Mouse (Mus musculus) G1E (cell line): Measurements from ENCODE around the gene Gtpbp8. TPM values are rescaled to one million over a fixed set of nuclear protein-coding genes. Genes with fewer than 3 reads are reported as not detected.

Experiments
- ATAC-seq: 2 replicates; pipeline ENCODE4 v1.8.0; 2016; ENCODE audit warnings: mild to moderate bottlenecking; ENCODE audit not compliant: insufficient number of reproducible peaks, poor library complexity, low FRiP score, severe bottlenecking; ENCODE audit errors: extremely low read depth
- DNase-seq: peaks from one replicate; pipeline ENCODE4 v3.0.0; 2012; ENCODE audit warnings: low spot score
- H3K27me3 ChIP-seq: 2 replicates; pipeline ENCODE4 v1.6.1; 2012; ENCODE audit warnings: mild to moderate bottlenecking, low read length, inconsistent platforms; ENCODE audit not compliant: insufficient read depth
- H3K36me3 ChIP-seq: replicated peaks from 2 replicates; pipeline ENCODE3; 2012; ENCODE audit warnings: mild to moderate bottlenecking, inconsistent platforms
- H3K4me1 ChIP-seq: 2 replicates; pipeline ENCODE4 v1.6.1; 2012; ENCODE audit warnings: low read depth, low read length, inconsistent platforms, mixed read lengths; ENCODE audit not compliant: insufficient read depth
- H3K4me3 ChIP-seq: 2 replicates; pipeline ENCODE4 v1.5.1; 2012; ENCODE audit warnings: low read depth, mild to moderate bottlenecking, inconsistent platforms, low read length, moderate library complexity, mixed read lengths
- H3K9me3 ChIP-seq: replicated peaks from 2 replicates; pipeline ENCODE4 v1.6.1; 2012; ENCODE audit warnings: inconsistent platforms
- CTCF ChIP-seq: IDR thresholded peaks from 2 replicates; pipeline ENCODE4 v1.5.1; 2012; ENCODE audit warnings: low read depth, low read length, inconsistent platforms, mixed read lengths
- GATA1 ChIP-seq: IDR thresholded peaks from 2 replicates; pipeline ENCODE4 v1.6.1; 2012; ENCODE audit warnings: borderline replicate concordance, low read length, inconsistent platforms, mixed read lengths
- GATA2 ChIP-seq: IDR thresholded peaks from 2 replicates; pipeline ENCODE4 v1.6.1; 2012; ENCODE audit warnings: low read depth, low read length, inconsistent platforms, borderline replicate concordance
- POLR2AphosphoS5 ChIP-seq: IDR thresholded peaks from 2 replicates; pipeline ENCODE4 v1.6.1; 2012; ENCODE audit warnings: low read depth, low read length, inconsistent platforms; ENCODE audit not compliant: insufficient replicate concordance
- TAL1 ChIP-seq: conservative IDR thresholded peaks from 2 replicates; pipeline ENCODE4 v1.6.1; 2012; ENCODE audit warnings: low read depth, low read length, inconsistent platforms, mixed read lengths
- polyA plus RNA-seq: library from polyadenylated mRNA; stranded (reverse); fragments of >175 nt; gene quantifications from 2 replicates; pipeline ENCODE4 v1.2.3, GENCODE M21; 2012
- total RNA-seq, 2 experiments: library from RNA; stranded (forward) in 1 of 2; stranded (reverse) in 1 of 2; fragments of 200-1000 nt in 1 of 2; fragments of >200 nt in 1 of 2; fragmentation: Nextera tagmentation in 1 of 2; gene quantifications; 2 replicates each; pipeline ENCODE4 v1.2.3; 2014 to 2017

Gene Gtpbp8
- total and polyA plus RNA-seq, 3 experiments, result 26.4 to 41.9 (median 26.6) TPM

DNA sequence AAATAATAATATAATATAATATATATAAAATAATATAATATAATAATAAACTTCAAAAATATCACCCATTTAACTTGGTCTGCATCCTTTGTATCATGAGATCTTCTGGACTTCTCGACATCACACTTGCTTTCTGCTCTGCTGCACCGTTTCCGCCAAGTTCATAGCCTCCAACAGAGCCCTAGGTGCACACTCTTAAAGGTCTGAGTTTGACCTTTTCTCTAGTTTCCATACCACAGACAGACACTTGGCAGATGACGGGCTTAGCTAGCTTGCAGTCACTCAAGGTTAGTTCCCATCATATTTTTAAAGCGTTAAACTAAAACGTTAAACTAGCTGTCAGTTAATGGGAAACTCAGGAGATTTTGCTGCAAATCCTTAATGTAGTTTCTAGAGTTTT, 28.0 kb upstream of the Gtpbp8 start:
- peaks cover 21% of the 10 kb centered on the region for H3K4me1 ChIP-seq
- no peak for ATAC-seq

DNA sequence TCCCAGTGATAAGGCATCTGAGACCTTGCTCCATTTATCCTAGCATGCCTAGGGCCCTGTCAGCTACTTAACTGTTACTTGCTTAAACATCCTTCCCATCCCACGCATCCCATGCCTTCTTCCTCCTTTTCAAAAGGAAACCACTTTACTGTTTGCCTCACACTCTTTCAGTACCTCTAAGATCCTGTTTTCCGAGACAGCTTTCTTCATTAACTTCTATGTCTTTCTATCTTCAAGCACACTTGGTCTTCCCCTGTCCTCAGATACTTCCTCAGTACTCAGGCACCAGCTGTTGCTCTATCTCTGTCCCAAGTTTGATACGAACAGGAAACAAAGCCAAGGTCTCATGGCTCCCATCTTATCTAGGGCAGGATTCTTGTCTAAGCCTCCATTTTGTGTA, 27.5 kb upstream of the Gtpbp8 start:
- no peak for TF ChIP-seq GATA2
- no peak for TF ChIP-seq CTCF
- no peak for TF ChIP-seq TAL1
- no peak for TF ChIP-seq GATA1
- no peak for TF ChIP-seq POLR2AphosphoS5
- ATAC-seq (0 out of 2 replicates have a peak, but pooled peaks have one; percentile 22), DNase-seq (no peak)
- Histone ChIP-seq H3K9me3 (no peaks in the 10 kb centered on the region), H3K36me3 (no peaks in the 10 kb centered on the region), H3K27me3 (no peaks in the 10 kb centered on the region), H3K4me1 (peaks cover 22% of the 10 kb centered on the region), H3K4me3 (no peak overlapping the region)

More for the DNA sequence above, 28.0 kb upstream of the Gtpbp8 start:
- DNase-seq, result no peak
- Histone ChIP-seq H3K4me3 (no peak overlapping the region), H3K36me3 (no peaks in the 10 kb centered on the region), H3K27me3 (no peaks in the 10 kb centered on the region), H3K9me3 (no peaks in the 10 kb centered on the region)
- TF ChIP-seq GATA1 (no peak), POLR2AphosphoS5 (no peak), TAL1 (no peak), GATA2 (no peak), CTCF (no peak)

DNA sequence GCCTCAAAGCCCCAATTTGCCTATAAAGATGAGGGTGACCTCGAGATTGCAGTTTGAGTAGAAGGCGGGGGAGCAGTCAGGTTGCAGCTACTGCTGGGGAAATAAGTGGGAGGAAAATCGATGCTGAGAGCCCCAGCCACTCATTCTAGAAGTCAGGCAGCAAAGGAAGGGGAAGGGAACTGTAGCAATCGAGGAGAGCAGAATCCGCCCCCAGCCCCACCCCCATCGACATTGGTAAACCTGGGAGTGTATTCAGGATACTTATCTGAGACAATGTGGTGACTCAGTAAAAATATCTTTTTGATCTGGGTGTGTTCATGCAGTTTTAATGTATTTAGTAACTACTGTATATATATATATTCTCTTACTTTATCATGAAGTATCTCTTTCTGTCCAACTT, 26.4 kb upstream of the Gtpbp8 start:
- Histone ChIP-seq H3K27me3 (no peaks in the 10 kb centered on the region), H3K36me3 (no peaks in the 10 kb centered on the region), H3K4me3 (no peak overlapping the region), H3K4me1 (peaks cover 18% of the 10 kb centered on the region), H3K9me3 (no peaks in the 10 kb centered on the region)
- DNase-seq (no peak), ATAC-seq (peak; percentile 52)
- TF ChIP-seq POLR2AphosphoS5 (no peak), GATA2 (no peak), CTCF (no peak), TAL1 (no peak), GATA1 (no peak)

GRCm38 (mm10) chr16:44767967-44768366, 21.8 kb upstream of the Gtpbp8 start:
- peak; percentile 58; the same call in 1 of the 2 replicates for ATAC-seq
- Histone ChIP-seq H3K4me3 (no peak overlapping the region), H3K36me3 (no peaks in the 10 kb centered on the region), H3K9me3 (no peaks in the 10 kb centered on the region), H3K4me1 (peaks cover 19% of the 10 kb centered on the region), H3K27me3 (peaks cover 5% of the 10 kb centered on the region; the same call in 1 of the 2 replicates)
- TF ChIP-seq GATA1 (no peak), CTCF (peak; percentile 43), TAL1 (no peak), GATA2 (no peak), POLR2AphosphoS5 (no peak)
- no peak for DNase-seq

DNA sequence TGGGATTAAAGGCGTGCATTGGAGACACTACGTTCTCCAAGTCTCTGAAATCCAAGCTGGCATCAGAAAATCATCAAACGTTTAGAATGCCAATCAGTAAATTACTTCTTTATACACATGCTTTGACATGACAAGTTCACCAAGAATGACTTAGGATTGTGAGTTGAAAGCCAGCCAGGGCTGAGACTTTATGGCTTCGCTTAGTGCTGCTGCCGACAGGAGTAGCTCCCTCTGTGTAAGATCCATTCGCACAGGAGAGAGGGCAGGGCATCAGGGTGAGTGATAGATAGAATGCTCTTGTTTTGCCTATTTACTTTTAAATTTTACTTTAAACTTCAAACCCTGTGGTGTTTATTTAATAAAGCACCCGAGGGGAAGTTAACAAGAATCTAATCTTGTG, 21.3 kb upstream of the Gtpbp8 start:
- peaks cover 5% of the 10 kb centered on the region; the same call in 1 of the 2 replicates for H3K27me3 ChIP-seq
- H3K36me3 ChIP-seq, result no peaks in the 10 kb centered on the region
- H3K4me1 ChIP-seq, result peaks cover 18% of the 10 kb centered on the region
- DNase-seq, result no peak
- no peak for ATAC-seq
- H3K9me3 ChIP-seq, result no peaks in the 10 kb centered on the region
- TF ChIP-seq TAL1, result no peak
- TF ChIP-seq CTCF, result no peak
- TF ChIP-seq GATA1, result no peak
- no peak for TF ChIP-seq POLR2AphosphoS5
- TF ChIP-seq GATA2, result no peak
- H3K4me3 ChIP-seq, result no peak overlapping the region

DNA sequence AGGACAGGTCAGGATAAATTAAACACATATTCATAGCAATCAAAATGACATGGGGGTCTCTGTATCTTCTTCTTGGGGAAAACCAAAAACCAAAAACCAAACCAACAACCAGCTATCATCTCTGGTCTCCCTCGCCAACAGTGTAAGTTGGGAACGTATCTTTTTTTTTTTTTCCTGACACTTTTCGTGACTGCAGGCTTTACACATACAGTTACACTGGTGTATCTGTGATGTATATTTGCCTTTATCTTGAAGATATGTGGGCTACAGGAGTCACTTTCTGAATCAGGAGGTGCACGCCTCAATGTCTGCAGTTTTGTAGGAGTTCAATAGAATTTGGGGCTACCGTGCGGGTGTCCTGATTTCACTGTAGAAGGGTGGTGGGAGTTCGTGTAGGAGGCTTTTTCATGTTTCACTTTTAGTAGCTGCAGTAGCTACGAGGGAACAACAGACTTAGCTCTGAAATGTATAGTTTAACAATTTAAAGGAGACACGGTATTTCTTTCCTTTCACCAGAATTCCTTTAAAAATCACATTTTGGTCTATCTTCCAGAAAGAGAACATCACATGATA, 20.2 kb upstream of the Gtpbp8 start:
- TF ChIP-seq POLR2AphosphoS5 (no peak), GATA1 (no peak), GATA2 (no peak), CTCF (no peak), TAL1 (no peak)
- peaks cover 16% of the 10 kb centered on the region for H3K4me1 ChIP-seq
- H3K36me3 ChIP-seq, result no peaks in the 10 kb centered on the region
- H3K27me3 ChIP-seq, result peaks cover 5% of the 10 kb centered on the region; the same call in 1 of the 2 replicates
- H3K9me3 ChIP-seq, result no peaks in the 10 kb centered on the region
- DNase-seq (no peak), ATAC-seq (no peak)
- H3K4me3 ChIP-seq, result no peak overlapping the region
